Comparison of ENCODE assay signal across 24 mouse cellular contexts in the genomic region with DNA sequence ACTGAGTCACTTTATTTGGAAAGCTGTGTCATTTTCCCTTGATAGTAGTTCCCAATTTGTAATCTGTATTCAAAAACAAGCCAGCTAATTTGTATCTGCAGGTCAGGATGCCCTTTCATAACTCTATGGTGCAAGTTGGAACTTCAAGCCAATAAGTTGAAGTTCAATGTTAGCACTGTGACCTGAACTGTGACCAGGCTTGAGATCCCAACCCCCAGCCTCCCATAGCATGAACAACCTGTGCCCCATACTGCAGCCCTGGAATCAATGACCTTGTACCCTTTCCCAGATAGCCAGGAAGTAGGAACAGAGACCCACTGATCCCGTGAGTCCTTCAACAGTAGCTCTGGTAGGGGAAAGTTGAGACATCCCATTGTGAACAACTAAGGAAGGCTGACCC. TPM values are rescaled to one million over a fixed set of nuclear protein-coding genes. Genes with fewer than 3 reads are reported as not detected.
"Had no signal": no experiment of that assay in that cellular context is flagged by ENCODE, and none has a peak within 500 bp of the region (broad histone marks: within the 10 kb centered on the region; RNA-seq: fewer than 3 reads in every experiment).

No protein-coding gene starts in this region.

- H3K4me2 ChIP-seq: kidney, embryonic 15.5 days; limb, embryonic 12.5 days; lung, embryonic 15.5 days; midbrain, embryonic 11.5 days; midbrain, embryonic 15.5 days; neural tube, embryonic 12.5 days; stomach, embryonic 15.5 days had no signal

- H3K4me1 ChIP-seq: kidney, embryonic 15.5 days; limb, embryonic 12.5 days; lung, embryonic 15.5 days; megakaryocyte, embryonic 14.5 days; midbrain, embryonic 15.5 days; neural tube, embryonic 12.5 days; stomach, embryonic 15.5 days had no signal

- H3K9ac ChIP-seq: kidney, embryonic 15.5 days; limb, embryonic 12.5 days; liver, embryonic 14.5 days; lung, embryonic 15.5 days; midbrain, embryonic 15.5 days; neural tube, embryonic 12.5 days; stomach, embryonic 15.5 days had no signal

- H3K27ac ChIP-seq: kidney, embryonic 15.5 days; left cerebral cortex, adult 2 months; limb, embryonic 12.5 days; liver, embryonic 14.5 days; lung, embryonic 15.5 days; macrophage; midbrain, embryonic 15.5 days; neural tube, embryonic 12.5 days; stomach, embryonic 15.5 days had no signal

- H3K27me3 ChIP-seq: kidney, embryonic 15.5 days; limb, embryonic 12.5 days; lung, embryonic 15.5 days; megakaryocyte, embryonic 14.5 days; midbrain, embryonic 15.5 days; neural tube, embryonic 12.5 days; stomach, embryonic 15.5 days had no signal

- DNase-seq: kidney, adult 2 months; kidney, postnatal 14 days; lung, postnatal 14 days; right cerebral cortex, postnatal 14 days; thymus, postnatal 4 days had no signal

- H3K9me3 ChIP-seq: kidney, embryonic 15.5 days; limb, embryonic 12.5 days; lung, embryonic 15.5 days; midbrain, embryonic 15.5 days; neural tube, embryonic 12.5 days; stomach, embryonic 15.5 days had no signal

- H3K36me3 ChIP-seq: kidney, embryonic 15.5 days; limb, embryonic 12.5 days; lung, embryonic 15.5 days; midbrain, embryonic 15.5 days; neural tube, embryonic 12.5 days; stomach, embryonic 15.5 days had no signal

- H3K4me3 ChIP-seq: kidney, embryonic 15.5 days; left cerebral cortex, adult 2 months; limb, embryonic 12.5 days; lung, embryonic 15.5 days; midbrain, embryonic 15.5 days; neural tube, embryonic 12.5 days; stomach, embryonic 15.5 days had no signal

- ATAC-seq: intestine, embryonic 16.5 days; midbrain, embryonic 15.5 days had no signal

RNA-seq across cellular contexts. Expression of a gene that starts 52.5 kb away (rescaled TPM):
- total RNA-seq: layer of hippocampus, adult 8-10 months; layer of hippocampus, postnatal 14 days; left cerebral cortex, adult 2 months; left cerebral cortex, postnatal 25 days; monocyte, adult 5-6 weeks; neutrophil, adult 5-6 weeks had no signal
- polyA plus RNA-seq: kidney, adult 2 months; large intestine, adult 2 months; macrophage; spleen, adult 2 months had no signal
